Mouse (Mus musculus) brain, embryonic 18.5 days (tissue): ENCODE results near the gene Cyp1b1.

Experiments
- DNase-seq: peaks from one replicate; pipeline ENCODE4 v3.0.0-alpha.2; 2012; ENCODE audit warnings: low read depth, low spot score

Gene Cyp1b1

GRCm38 (mm10) chr17:79714931-79715637 is at the start of gene Cyp1b1:
Cyp1b1 (minus strand) TSS chr17:79715061.
- DNase-seq, result no peak

GRCm38 (mm10) chr17:79761841-79762240 is 47.0 kb upstream of the Cyp1b1 start:
- no peak for DNase-seq

- DNase-seq, result no peak
Observed at GRCm38 (mm10) chr17:79753831-79754230, 39.0 kb upstream of the Cyp1b1 start.

GRCm38 (mm10) chr17:79752836-79753235 is 38.0 kb upstream of the Cyp1b1 start:
- no peak for DNase-seq

GRCm38 (mm10) chr17:79751661-79752191 is 36.9 kb upstream of the Cyp1b1 start:
- no peak for DNase-seq

GRCm38 (mm10) chr17:79749647-79750046 is 34.8 kb upstream of the Cyp1b1 start:
- no peak for DNase-seq

- no peak for DNase-seq
Observed at GRCm38 (mm10) chr17:79746954-79747353, 32.1 kb upstream of the Cyp1b1 start.

- DNase-seq, result no peak
Observed at GRCm38 (mm10) chr17:79746146-79746591, 31.3 kb upstream of the Cyp1b1 start.

- no peak for DNase-seq
Observed at GRCm38 (mm10) chr17:79745051-79745731, 30.3 kb upstream of the Cyp1b1 start.

GRCm38 (mm10) chr17:79743507-79743906 is 28.6 kb upstream of the Cyp1b1 start:
- no peak for DNase-seq

- no peak for DNase-seq
Observed at GRCm38 (mm10) chr17:79742635-79743034, 27.8 kb upstream of the Cyp1b1 start.

GRCm38 (mm10) chr17:79738847-79739498 is 24.1 kb upstream of the Cyp1b1 start:
- DNase-seq, result no peak

- no peak for DNase-seq
Observed at GRCm38 (mm10) chr17:79737598-79737997, 22.7 kb upstream of the Cyp1b1 start.

- no peak for DNase-seq
Observed at GRCm38 (mm10) chr17:79733039-79733438, 18.2 kb upstream of the Cyp1b1 start.

- DNase-seq, result no peak
Observed at GRCm38 (mm10) chr17:79730988-79731387, 16.1 kb upstream of the Cyp1b1 start.

- DNase-seq, result no peak
Observed at GRCm38 (mm10) chr17:79728585-79729503, 14.0 kb upstream of the Cyp1b1 start.

GRCm38 (mm10) chr17:79728053-79728584 is 13.3 kb upstream of the Cyp1b1 start:
- DNase-seq, result no peak

GRCm38 (mm10) chr17:79726613-79727012 is 11.8 kb upstream of the Cyp1b1 start:
- DNase-seq, result no peak

GRCm38 (mm10) chr17:79720681-79721080 is 5.8 kb upstream of the Cyp1b1 start:
- no peak for DNase-seq

GRCm38 (mm10) chr17:79715649-79716143 is 835 bp upstream of the Cyp1b1 start:
- peak; percentile 57 for DNase-seq
